Mouse (Mus musculus): ENCODE results near the gene Abhd6. TPM values are rescaled to one million over a fixed set of nuclear protein-coding genes. Genes with fewer than 3 reads are reported as not detected.

Abhd6 gene
- polyA plus RNA-seq, 2 experiments = 3.4 to 9.2 TPM

DNA sequence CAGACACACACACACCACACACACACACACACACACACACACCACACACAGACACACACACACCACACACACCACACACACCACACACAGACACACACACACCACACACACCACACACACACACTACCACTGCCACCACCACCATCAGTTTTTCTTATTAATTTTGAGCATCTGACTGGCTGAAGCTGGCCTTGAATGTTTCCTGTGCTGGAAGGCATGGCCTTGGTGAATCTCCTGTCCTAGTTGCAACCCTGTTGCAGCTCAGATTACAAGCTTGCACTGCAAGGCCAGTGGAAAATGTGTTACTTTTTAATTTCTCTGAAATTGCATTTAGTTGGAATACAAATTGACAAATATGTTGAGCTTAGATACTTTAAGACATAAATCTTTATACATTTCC, 4.4 kb downstream of the Abhd6 start:
- DNase-seq (ENCODE audit: low read depth in 3 of 3, low spot score in 3 of 3) = no peak
- no peak overlapping the region for H3K4me3 ChIP-seq (ENCODE audit: insufficient read depth in 1 of 2, low read depth in 2 of 2, low read length in 2 of 2)
- no peak overlapping the region for H3K27ac ChIP-seq
- H3K4me2 ChIP-seq (ENCODE audit: low read depth) = no peak overlapping the region
- ATAC-seq (ENCODE audit: insufficient read depth) = no peak
- H3K9me3 ChIP-seq (ENCODE audit: control insufficient read depth, low read length) = no peaks in the 10 kb centered on the region
- H3K4me1 ChIP-seq (replicated peaks; ENCODE audit: control insufficient read depth in 2 of 2, insufficient read depth in 2 of 2, low read length in 1 of 2) = peaks cover 0 to 9% of the 10 kb centered on the region in 2 experiments; a peak in 2 of 4 replicates
- H3K36me3 ChIP-seq (replicated peaks; ENCODE audit: control insufficient read depth, insufficient read depth, low read depth) = no peaks in the 10 kb centered on the region
- no peak overlapping the region for H3K9ac ChIP-seq (replicated peaks)
- H3K27me3 ChIP-seq (ENCODE audit: control insufficient read depth, insufficient read depth, low read length) = peaks cover 19% of the 10 kb centered on the region
- TF ChIP-seq EP300 (IDR thresholded peaks at IDR 0.05; ENCODE audit: low read depth) (no peak), CTCF (IDR thresholded peaks at IDR 0.05; ENCODE audit: low read depth) (no peak)

DNA sequence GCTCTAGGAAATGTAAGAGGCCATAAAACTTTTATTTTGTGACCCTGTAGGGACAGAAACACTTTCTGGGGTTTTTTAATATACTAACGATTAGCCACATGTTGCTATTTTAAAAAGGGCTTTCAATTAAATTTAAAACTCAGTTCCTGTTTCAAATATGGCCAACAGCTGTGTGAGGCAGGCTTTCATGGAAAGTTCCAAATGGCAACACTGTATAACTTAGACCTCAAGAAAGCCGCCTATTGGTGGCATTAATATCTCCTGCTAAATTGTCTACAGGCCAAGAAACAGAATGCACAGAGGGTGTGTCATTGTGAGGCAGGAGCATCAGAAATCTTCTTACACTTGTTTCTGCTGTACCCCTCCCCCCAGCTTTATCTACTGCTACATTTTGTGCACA, 4.8 kb downstream of the Abhd6 start:
- H3K36me3 ChIP-seq (replicated peaks; ENCODE audit: control insufficient read depth, insufficient read depth, low read depth) = no peaks in the 10 kb centered on the region
- no peak for ATAC-seq (ENCODE audit: insufficient read depth)
- WGBS (ENCODE audit: insufficient replicate concordance) = 48% methylated on average over 2 of the region's 2 CpGs
- no peak overlapping the region for H3K4me2 ChIP-seq (ENCODE audit: low read depth)
- H3K27ac ChIP-seq = no peak overlapping the region
- peaks cover 0 to 7% of the 10 kb centered on the region in 2 experiments; a peak in 2 of 4 replicates for H3K4me1 ChIP-seq (replicated peaks; ENCODE audit: control insufficient read depth in 2 of 2, insufficient read depth in 2 of 2, low read length in 1 of 2)
- H3K9ac ChIP-seq (replicated peaks) = no peak overlapping the region
- H3K4me3 ChIP-seq (ENCODE audit: insufficient read depth in 1 of 2, low read depth in 2 of 2, low read length in 2 of 2) = no peak overlapping the region
- no peak for DNase-seq (ENCODE audit: low read depth in 3 of 3, low spot score in 3 of 3)
- no peak for TF ChIP-seq EP300 (IDR thresholded peaks at IDR 0.05; ENCODE audit: low read depth)
- no peak for TF ChIP-seq CTCF (IDR thresholded peaks at IDR 0.05; ENCODE audit: low read depth)
- no peaks in the 10 kb centered on the region for H3K9me3 ChIP-seq (ENCODE audit: control insufficient read depth, low read length)
- peaks cover 15% of the 10 kb centered on the region for H3K27me3 ChIP-seq (ENCODE audit: control insufficient read depth, insufficient read depth, low read length)

DNA sequence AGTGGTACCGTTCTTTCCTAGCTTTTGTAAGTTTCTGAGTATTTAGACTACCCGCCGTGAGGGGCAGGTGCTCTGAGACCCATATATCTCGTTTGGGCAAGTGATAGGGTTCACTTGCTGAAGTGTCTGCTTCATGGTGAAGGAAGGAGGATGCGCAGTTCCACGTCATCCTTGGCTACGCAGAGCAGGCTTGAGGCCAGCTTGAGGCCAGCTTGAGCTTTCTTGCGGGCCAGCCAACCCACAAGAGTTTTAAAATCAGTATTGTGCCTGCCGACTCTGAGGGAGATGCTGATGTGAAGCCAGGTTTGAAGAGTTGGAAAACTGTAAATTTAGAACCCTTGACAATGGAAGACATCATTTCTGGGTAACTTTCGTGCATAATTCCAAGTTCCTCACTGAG, 5.2 kb downstream of the Abhd6 start:
- Histone ChIP-seq H3K4me2 (ENCODE audit: low read depth) (no peak overlapping the region), H3K9ac (replicated peaks) (no peak overlapping the region), H3K27ac (no peak overlapping the region), H3K4me3 (ENCODE audit: insufficient read depth in 1 of 2, low read depth in 2 of 2, low read length in 2 of 2) (no peak overlapping the region), H3K4me1 (replicated peaks; ENCODE audit: control insufficient read depth in 2 of 2, insufficient read depth in 2 of 2, low read length in 1 of 2) (peaks cover 0 to 7% of the 10 kb centered on the region in 2 experiments; a peak in 2 of 4 replicates), H3K27me3 (ENCODE audit: control insufficient read depth, insufficient read depth, low read length) (peaks cover 10% of the 10 kb centered on the region), H3K36me3 (replicated peaks; ENCODE audit: control insufficient read depth, insufficient read depth, low read depth) (no peaks in the 10 kb centered on the region), H3K9me3 (ENCODE audit: control insufficient read depth, low read length) (no peaks in the 10 kb centered on the region)
- 61% methylated on average over 10 of the region's 10 CpGs for WGBS (ENCODE audit: insufficient replicate concordance)
- DNase-seq (ENCODE audit: low read depth in 3 of 3, low spot score in 3 of 3) (no peak), ATAC-seq (ENCODE audit: insufficient read depth) (no peak)
- TF ChIP-seq CTCF (IDR thresholded peaks at IDR 0.05; ENCODE audit: low read depth) = no peak
- no peak for TF ChIP-seq EP300 (IDR thresholded peaks at IDR 0.05; ENCODE audit: low read depth)

DNA sequence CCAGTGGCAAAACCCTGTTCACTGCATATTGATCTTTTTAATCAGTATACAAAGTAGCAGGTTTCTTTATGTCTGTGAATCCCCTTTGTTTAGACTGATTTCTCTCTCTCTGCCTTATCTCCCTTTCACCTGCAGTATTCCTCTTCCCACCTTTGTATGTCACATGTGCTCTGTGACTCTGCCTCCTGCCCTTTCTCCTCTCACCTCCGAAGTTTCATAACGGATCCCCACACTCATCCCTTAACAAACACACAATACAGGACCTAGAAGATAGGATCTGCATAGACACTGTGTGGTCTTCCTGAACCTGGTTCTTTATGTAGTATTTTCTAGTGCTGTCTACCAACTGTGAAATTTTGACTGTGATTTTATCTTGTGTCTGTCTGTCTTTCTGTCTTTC, 8.6 kb downstream of the Abhd6 start:
- no peaks in the 10 kb centered on the region for H3K9me3 ChIP-seq (ENCODE audit: control insufficient read depth, low read length)
- no peak overlapping the region for H3K4me3 ChIP-seq (ENCODE audit: insufficient read depth in 1 of 2, low read depth in 2 of 2, low read length in 2 of 2)
- TF ChIP-seq CTCF (IDR thresholded peaks at IDR 0.05; ENCODE audit: low read depth) (no peak), EP300 (IDR thresholded peaks at IDR 0.05; ENCODE audit: low read depth) (no peak)
- no peak overlapping the region for H3K9ac ChIP-seq (replicated peaks)
- DNase-seq (ENCODE audit: low read depth in 3 of 3, low spot score in 3 of 3) (no peak), ATAC-seq (ENCODE audit: insufficient read depth) (no peak)
- H3K4me1 ChIP-seq (replicated peaks; ENCODE audit: control insufficient read depth in 2 of 2, insufficient read depth in 2 of 2, low read length in 1 of 2) = peaks cover 0 to 11% of the 10 kb centered on the region in 2 experiments; a peak in 2 of 4 replicates
- no peaks in the 10 kb centered on the region for H3K27me3 ChIP-seq (ENCODE audit: control insufficient read depth, insufficient read depth, low read length)
- 45% methylated on average over 2 of the region's 2 CpGs for WGBS (ENCODE audit: insufficient replicate concordance)
- H3K4me2 ChIP-seq (ENCODE audit: low read depth) = no peak overlapping the region
- H3K36me3 ChIP-seq (replicated peaks; ENCODE audit: control insufficient read depth, insufficient read depth, low read depth) = no peaks in the 10 kb centered on the region
- no peak overlapping the region for H3K27ac ChIP-seq

DNA sequence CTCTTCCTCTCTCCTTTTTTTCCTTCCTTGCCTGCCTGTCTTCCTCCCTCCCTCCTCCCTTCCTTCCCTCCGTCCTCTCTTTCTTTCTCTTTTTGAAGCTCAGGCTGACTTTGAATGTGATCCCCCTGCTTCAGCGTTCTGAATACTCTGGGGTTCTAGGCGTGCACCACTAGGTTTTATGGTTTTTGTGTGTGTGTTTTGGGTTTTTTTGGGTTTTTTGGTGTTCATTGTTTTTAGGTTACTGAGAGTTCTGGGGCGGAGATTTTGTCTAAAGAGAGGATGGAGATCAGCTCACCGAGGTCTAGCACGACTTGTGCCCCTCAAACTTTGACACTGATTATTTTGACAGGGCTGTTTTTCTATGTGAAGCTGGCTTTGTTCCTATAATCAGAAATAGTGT, 9.2 kb downstream of the Abhd6 start:
- Histone ChIP-seq H3K4me2 (ENCODE audit: low read depth) (no peak overlapping the region), H3K9ac (replicated peaks) (no peak overlapping the region), H3K27ac (no peak overlapping the region), H3K4me3 (ENCODE audit: insufficient read depth in 1 of 2, low read depth in 2 of 2, low read length in 2 of 2) (no peak overlapping the region), H3K36me3 (replicated peaks; ENCODE audit: control insufficient read depth, insufficient read depth, low read depth) (no peaks in the 10 kb centered on the region), H3K27me3 (ENCODE audit: control insufficient read depth, insufficient read depth, low read length) (no peaks in the 10 kb centered on the region), H3K9me3 (ENCODE audit: control insufficient read depth, low read length) (no peaks in the 10 kb centered on the region), H3K4me1 (replicated peaks; ENCODE audit: control insufficient read depth in 2 of 2, insufficient read depth in 2 of 2, low read length in 1 of 2) (peaks cover 0 to 11% of the 10 kb centered on the region in 2 experiments; a peak in 2 of 4 replicates)
- DNase-seq (ENCODE audit: low read depth in 3 of 3, low spot score in 3 of 3) = no peak
- ATAC-seq (ENCODE audit: insufficient read depth) = no peak
- 57% methylated on average over 6 of the region's 6 CpGs for WGBS (ENCODE audit: insufficient replicate concordance)
- TF ChIP-seq CTCF (IDR thresholded peaks at IDR 0.05; ENCODE audit: low read depth) (no peak), EP300 (IDR thresholded peaks at IDR 0.05; ENCODE audit: low read depth) (no peak)

Measured in liver, embryonic 14.5 days (tissue).